Mouse (Mus musculus): ENCODE results near the gene Ciao2a. TPM values are rescaled to one million over a fixed set of nuclear protein-coding genes. Genes with fewer than 3 reads are reported as not detected.

The Ciao2a gene
- total and polyA plus RNA-seq, 3 experiments, result 19.5 to 68.1 (median 59.7) TPM

GRCm38 (mm10) chr9:66120945-66121344 is 5.5 kb upstream of the Ciao2a start:
- Histone ChIP-seq H3K4me3 (no peak overlapping the region), H3K36me3 (ENCODE audit: control insufficient read depth, insufficient read depth, low read length) (peaks cover 3% of the 10 kb centered on the region), H3K27ac (no peak overlapping the region), H3K4me1 (ENCODE audit: control insufficient read depth, insufficient read depth, low read length) (peaks cover 4% of the 10 kb centered on the region), H3K79me2 (replicated peaks; ENCODE audit: control insufficient read depth, insufficient read depth, low read length) (peaks cover 7% of the 10 kb centered on the region), H3K27me3 (ENCODE audit: control insufficient read depth, insufficient read depth, low read length) (no peaks in the 10 kb centered on the region), H3K9ac (ENCODE audit: low read depth, low read length) (no peak overlapping the region)
- intact Hi-C loops (cut with DNase I), result no loop called here
- 54% methylated on average over 3 of the region's 3 CpGs for WGBS
- DNase-seq, result no peak
- no peak for TF ChIP-seq CTCF (IDR thresholded peaks at IDR 0.05)
- TF ChIP-seq POLR2A (IDR thresholded peaks at IDR 0.05; ENCODE audit: insufficient read depth, low read depth, low read length), result no peak
- TF ChIP-seq EP300 (IDR thresholded peaks at IDR 0.05; ENCODE audit: insufficient read depth, low read depth, low read length), result no peak

- Histone ChIP-seq H3K9ac (ENCODE audit: low read depth, low read length) (no peak overlapping the region), H3K79me2 (replicated peaks; ENCODE audit: control insufficient read depth, insufficient read depth, low read length) (peaks cover 7% of the 10 kb centered on the region), H3K27me3 (ENCODE audit: control insufficient read depth, insufficient read depth, low read length) (no peaks in the 10 kb centered on the region), H3K36me3 (ENCODE audit: control insufficient read depth, insufficient read depth, low read length) (peaks cover 3% of the 10 kb centered on the region), H3K4me1 (ENCODE audit: control insufficient read depth, insufficient read depth, low read length) (peaks cover 4% of the 10 kb centered on the region), H3K4me3 (no peak overlapping the region), H3K27ac (no peak overlapping the region)
- TF ChIP-seq POLR2A (IDR thresholded peaks at IDR 0.05; ENCODE audit: insufficient read depth, low read depth, low read length) (no peak), CTCF (IDR thresholded peaks at IDR 0.05) (no peak), EP300 (IDR thresholded peaks at IDR 0.05; ENCODE audit: insufficient read depth, low read depth, low read length) (no peak)
- intact Hi-C loops (cut with DNase I), result no loop called here
- no peak for DNase-seq
Measured at GRCm38 (mm10) chr9:66121421-66121820, 5.0 kb upstream of the Ciao2a start.

- DNase-seq, result no peak
- intact Hi-C loops (cut with DNase I), result loop anchor here (2.0 kb wide), 2 partner anchors 63 to 469 kb away; partner anchors contain the start of genes Ppib and Usp3
- no peak overlapping the region for H3K27ac ChIP-seq
- WGBS, result 6% methylated on average over 5 of the region's 5 CpGs
- H3K9ac ChIP-seq (ENCODE audit: low read depth, low read length), result no peak overlapping the region
- TF ChIP-seq CTCF (IDR thresholded peaks at IDR 0.05), result no peak
- peaks cover 4% of the 10 kb centered on the region for H3K4me1 ChIP-seq (ENCODE audit: control insufficient read depth, insufficient read depth, low read length)
- no peaks in the 10 kb centered on the region for H3K27me3 ChIP-seq (ENCODE audit: control insufficient read depth, insufficient read depth, low read length)
- H3K36me3 ChIP-seq (ENCODE audit: control insufficient read depth, insufficient read depth, low read length), result peaks cover 3% of the 10 kb centered on the region
- peaks cover 3% of the 10 kb centered on the region; the same call in 1 of the 2 replicates for H3K79me2 ChIP-seq (replicated peaks; ENCODE audit: control insufficient read depth, insufficient read depth, low read length)
- peak overlapping the region; percentile 88; the same call in 1 of the 2 replicates for H3K4me3 ChIP-seq
Measured at GRCm38 (mm10) chr9:66123648-66124047, 2.8 kb upstream of the Ciao2a start.

- H3K9ac ChIP-seq (ENCODE audit: low read depth, low read length), result peak overlapping the region; percentile 75
- H3K27me3 ChIP-seq (ENCODE audit: control insufficient read depth, insufficient read depth, low read length), result no peaks in the 10 kb centered on the region
- H3K36me3 ChIP-seq (ENCODE audit: control insufficient read depth, insufficient read depth, low read length), result peaks cover 3% of the 10 kb centered on the region
- TF ChIP-seq POLR2A (IDR thresholded peaks at IDR 0.05; ENCODE audit: insufficient read depth, low read depth, low read length), result no peak
- TF ChIP-seq EP300 (IDR thresholded peaks at IDR 0.05; ENCODE audit: insufficient read depth, low read depth, low read length), result no peak
- TF ChIP-seq CTCF (IDR thresholded peaks at IDR 0.05), result no peak
- peaks cover 4% of the 10 kb centered on the region for H3K4me1 ChIP-seq (ENCODE audit: control insufficient read depth, insufficient read depth, low read length)
- WGBS, result under 1% methylated on average over 12 of the region's 12 CpGs
- peaks cover 2% of the 10 kb centered on the region; the same call in 1 of the 2 replicates for H3K79me2 ChIP-seq (replicated peaks; ENCODE audit: control insufficient read depth, insufficient read depth, low read length)
- peak overlapping the region; percentile 88 for H3K4me3 ChIP-seq
- DNase-seq, result no peak
- intact Hi-C loops (cut with DNase I), result loop anchor here (2.0 kb wide), 2 partner anchors 63 to 469 kb away; partner anchors contain the start of genes Ppib and Usp3
- peak overlapping the region; percentile 78 for H3K27ac ChIP-seq
Measured at GRCm38 (mm10) chr9:66124111-66124531, 2.3 kb upstream of the Ciao2a start.

GRCm38 (mm10) chr9:66124681-66125542 is 1.5 kb upstream of the Ciao2a start:
- Histone ChIP-seq H3K36me3 (ENCODE audit: control insufficient read depth, insufficient read depth, low read length) (peaks cover 3% of the 10 kb centered on the region), H3K79me2 (replicated peaks; ENCODE audit: control insufficient read depth, insufficient read depth, low read length) (0 out of 2 replicates have a peak, but pooled peaks cover under 1% of the 10 kb centered on the region), H3K4me1 (ENCODE audit: control insufficient read depth, insufficient read depth, low read length) (peaks cover 4% of the 10 kb centered on the region), H3K27me3 (ENCODE audit: control insufficient read depth, insufficient read depth, low read length) (no peaks in the 10 kb centered on the region), H3K4me3 (peak overlapping the region; percentile 88), H3K9ac (ENCODE audit: low read depth, low read length) (peak overlapping the region; percentile 75), H3K27ac (peak overlapping the region; percentile 78)
- TF ChIP-seq CTCF (IDR thresholded peaks at IDR 0.05), result no peak
- TF ChIP-seq POLR2A (IDR thresholded peaks at IDR 0.05; ENCODE audit: insufficient read depth, low read depth, low read length), result peak; percentile 96
- peak; percentile 82 for TF ChIP-seq EP300 (IDR thresholded peaks at IDR 0.05; ENCODE audit: insufficient read depth, low read depth, low read length)
- intact Hi-C loops (cut with DNase I), result loop anchor here (2.0 kb wide), 2 partner anchors 64 to 468 kb away; partner anchors contain the start of genes Ppib and Usp3
- 17% methylated on average over 33 of the region's 33 CpGs for WGBS
- peak; percentile 97 to 98 for DNase-seq
